Mouse (Mus musculus) Patski (cell line): ENCODE measurements at regions not wholly inside any gene's neighbourhood (a gene's known extent, or its start where the extent isn't known, plus 50 kb on each side); places are given as distances from the start of the nearest gene placed in this dataset.

Source experiments
- ATAC-seq: fragments of 100-300 bp; one replicate; pipeline ENCODE4 v1.8.0; 2021
- CTCF ChIA-PET: fragments of 350-600 bp; sonication (Branson Sonifier 250); formaldehyde crosslinking; loops from one replicate; lab custom pipeline; 2022; ENCODE audit warnings: inconsistent platforms; lab: Charles Lee
- POLR2A ChIA-PET: fragments of 350-600 bp; sonication (Branson Sonifier 250); formaldehyde crosslinking; loops from one replicate; lab custom pipeline; 2022; ENCODE audit warnings: antibody characterized with exemption, inconsistent platforms; lab: Charles Lee
- DNase-seq: peaks from one replicate; pipeline ENCODE4 v3.0.0-alpha.2; 2011; ENCODE audit warnings: low read depth, low spot score
- H3K27me3 ChIP-seq: fragments of 371-371 bp; one replicate; pipeline ENCODE4 v1.5.1; 2021
- CTCF ChIP-seq: fragments of 100-300 bp; IDR thresholded peaks from one replicate; pipeline ENCODE4 v1.5.1; 2021
- in situ Hi-C: fragments of 300-500 bp; cut with MboI; formaldehyde crosslinking; loops from 3 replicates; pipeline ENCODE4 v1.11.1; 2018; ENCODE audit warnings: low pct_unique_long_range_greater_than_20kb, mixed read lengths

GRCm38 (mm10) chr3:140109401-140109800 lies 903.9 kb downstream of the Stpg2 start:
- ChIA-PET CTCF (interaction anchor here (1.5 kb wide), 1 partner anchor 34 kb away, joined by 3 read pairs; no protein-coding TSS in a partner anchor), POLR2A (no interaction called here)
- no peak for TF ChIP-seq CTCF
- in situ Hi-C loops: no loop called here
- no peak for ATAC-seq
- H3K27me3 ChIP-seq: no peaks in the 10 kb centered on the region
- DNase-seq: no peak

- ATAC-seq (no peak), DNase-seq (no peak)
- in situ Hi-C loops: no loop called here
- no peaks in the 10 kb centered on the region for H3K27me3 ChIP-seq
- no peak for TF ChIP-seq CTCF
- ChIA-PET CTCF (interaction anchor here (1.8 kb wide), 1 partner anchor 18 kb away, joined by 5 read pairs; no protein-coding TSS in a partner anchor), POLR2A (no interaction called here)
These were observed 906.1 kb downstream of the Stpg2 start for GRCm38 (mm10) chr3:140111414-140112172.

GRCm38 (mm10) chr3:140115116-140115515 lies 909.6 kb downstream of the Stpg2 start:
- ChIA-PET POLR2A (no interaction called here), CTCF (interaction anchor here (1.1 kb wide), 1 partner anchor 10 kb away, joined by 3 read pairs; no protein-coding TSS in a partner anchor)
- no peaks in the 10 kb centered on the region for H3K27me3 ChIP-seq
- DNase-seq: no peak
- ATAC-seq: no peak
- in situ Hi-C loops: no loop called here
- no peak for TF ChIP-seq CTCF

GRCm38 (mm10) chr3:140127310-140127709 lies 921.8 kb downstream of the Stpg2 start:
- ChIA-PET CTCF (no interaction called here), POLR2A (no interaction called here)
- TF ChIP-seq CTCF: no peak
- DNase-seq: no peak
- no peak for ATAC-seq
- in situ Hi-C loops: no loop called here
- no peaks in the 10 kb centered on the region for H3K27me3 ChIP-seq

GRCm38 (mm10) chr3:140129065-140129778 lies 923.7 kb downstream of the Stpg2 start:
- no peak for DNase-seq
- in situ Hi-C loops: no loop called here
- no peak for ATAC-seq
- ChIA-PET POLR2A (no interaction called here), CTCF (interaction anchor here (0.6 to 0.9 kb wide), 2 partner anchors 16 to 22 kb away, joined by 3 read pairs; no protein-coding TSS in a partner anchor)
- no peaks in the 10 kb centered on the region for H3K27me3 ChIP-seq
- no peak for TF ChIP-seq CTCF

GRCm38 (mm10) chr3:140143900-140144299 lies 938.4 kb downstream of the Stpg2 start:
- no peak for TF ChIP-seq CTCF
- no peaks in the 10 kb centered on the region for H3K27me3 ChIP-seq
- no peak for ATAC-seq
- no peak for DNase-seq
- ChIA-PET CTCF (interaction anchor here (1.0 to 1.8 kb wide), 2 partner anchors 12 to 35 kb away, joined by 3 read pairs; no protein-coding TSS in a partner anchor), POLR2A (no interaction called here)
- in situ Hi-C loops: no loop called here

- DNase-seq: no peak
- CTCF ChIA-PET: interaction anchor here (1.2 kb wide), 1 partner anchor 27 kb away, joined by 3 read pairs; no protein-coding TSS in a partner anchor
- no peak for ATAC-seq
- TF ChIP-seq CTCF: no peak
- POLR2A ChIA-PET: no interaction called here
- H3K27me3 ChIP-seq: no peaks in the 10 kb centered on the region
- in situ Hi-C loops: no loop called here
These were observed 941.9 kb downstream of the Stpg2 start for GRCm38 (mm10) chr3:140147158-140147933.

GRCm38 (mm10) chr3:140150530-140150951 lies 945.0 kb downstream of the Stpg2 start:
- in situ Hi-C loops: no loop called here
- CTCF ChIA-PET: interaction anchor here (1.5 kb wide), 1 partner anchor 27 kb away, joined by 3 read pairs; no protein-coding TSS in a partner anchor
- no peaks in the 10 kb centered on the region for H3K27me3 ChIP-seq
- ATAC-seq (no peak), DNase-seq (no peak)
- no peak for TF ChIP-seq CTCF
- POLR2A ChIA-PET: no interaction called here

- TF ChIP-seq CTCF: no peak
- no peak for DNase-seq
- no peaks in the 10 kb centered on the region for H3K27me3 ChIP-seq
- CTCF ChIA-PET: interaction anchor here (1.3 kb wide), 1 partner anchor 11 kb away, joined by 3 read pairs; no protein-coding TSS in a partner anchor
- POLR2A ChIA-PET: no interaction called here
- ATAC-seq: no peak
- in situ Hi-C loops: no loop called here
These were observed 974.0 kb downstream of the Stpg2 start for GRCm38 (mm10) chr3:140179471-140179870.

- no peak for DNase-seq
- H3K27me3 ChIP-seq: no peaks in the 10 kb centered on the region
- in situ Hi-C loops: no loop called here
- ChIA-PET CTCF (no interaction called here), POLR2A (no interaction called here)
- TF ChIP-seq CTCF: no peak
- no peak for ATAC-seq
These were observed 977.2 kb downstream of the Stpg2 start for GRCm38 (mm10) chr3:140182690-140183089.
